Mouse (Mus musculus): Measurements from ENCODE around the gene Wfdc18. TPM values are rescaled to one million over a fixed set of nuclear protein-coding genes. Genes with fewer than 3 reads are reported as not detected.

The Wfdc18 gene
- polyA plus RNA-seq (2014; fragmentation: Illumina TruSeq; extraction: RNeasy Lipid Tissue Mini Kit (QIAGEN cat#74804); ENCODE audit: insufficient read depth, low read depth, low replicate concordance): not detected

DNA sequence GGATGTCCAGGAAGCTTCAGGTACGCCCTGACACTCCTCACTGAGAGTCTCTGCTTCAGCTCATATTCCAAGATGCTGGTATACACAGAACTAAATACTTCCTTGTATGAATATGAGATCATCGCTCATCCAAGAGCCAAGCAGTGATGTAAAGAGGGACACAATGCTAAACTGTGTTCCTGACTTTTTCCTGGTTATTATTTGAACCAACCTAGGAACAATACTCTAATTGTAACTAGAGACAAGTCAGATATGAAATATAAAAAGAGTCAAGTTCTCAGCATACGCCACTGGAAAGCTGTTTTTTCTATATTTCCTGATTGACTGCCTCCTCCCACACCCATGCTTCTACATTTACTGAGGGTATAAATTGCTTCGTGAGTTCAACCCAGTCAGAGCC is at the start of gene Wfdc18:
Gene Wfdc18, plus strand, starts transcription at position 301 of the 400 bp plus-strand sequence.

DNA sequence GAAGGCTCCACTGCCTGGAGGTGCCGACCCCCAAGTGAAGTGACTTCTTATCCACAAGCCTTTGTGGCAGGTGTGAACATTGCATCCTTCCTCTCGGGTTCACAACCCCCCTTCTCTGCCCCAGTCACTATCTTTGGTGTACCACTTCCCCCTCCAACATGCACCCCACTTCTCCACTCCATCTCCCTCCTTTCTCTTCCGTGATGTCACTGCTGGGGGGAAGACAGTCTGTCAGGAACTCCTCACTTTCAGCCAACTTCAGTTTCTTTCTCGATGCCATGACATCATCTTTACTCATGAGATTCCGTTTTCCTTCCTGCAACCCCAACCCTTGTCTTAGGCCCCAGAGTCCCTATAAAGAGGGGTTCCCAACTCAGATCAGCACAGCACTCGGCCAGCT is 46.6 kb upstream of the Wfdc18 start, which contains the start of gene Ccl4:
Gene Ccl4, plus strand, starts transcription at position 381 of the 400 bp plus-strand sequence.

DNA sequence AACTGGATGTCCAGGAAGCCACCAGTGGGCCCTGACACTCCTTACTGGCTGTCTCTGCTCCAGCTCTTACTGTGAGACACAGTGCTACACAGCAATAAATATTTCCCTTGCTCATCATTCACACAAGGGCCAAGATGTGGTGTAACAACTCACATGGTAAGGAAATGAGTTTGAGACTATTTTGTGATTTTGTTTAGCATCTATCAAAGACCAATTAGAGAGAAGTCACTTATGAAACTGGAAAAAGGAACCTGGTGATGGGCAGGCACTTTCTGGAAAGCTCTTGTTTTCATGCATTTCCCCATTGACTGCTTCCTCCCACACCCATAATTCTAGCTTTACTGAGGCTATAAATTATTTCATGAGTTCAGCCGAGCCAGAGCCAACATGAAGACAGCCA is 5.1 kb upstream of the Wfdc18 start, which contains the start of gene Wfdc17:
Gene Wfdc17, plus strand, starts transcription at position 287 of the 400 bp plus-strand sequence.

DNA sequence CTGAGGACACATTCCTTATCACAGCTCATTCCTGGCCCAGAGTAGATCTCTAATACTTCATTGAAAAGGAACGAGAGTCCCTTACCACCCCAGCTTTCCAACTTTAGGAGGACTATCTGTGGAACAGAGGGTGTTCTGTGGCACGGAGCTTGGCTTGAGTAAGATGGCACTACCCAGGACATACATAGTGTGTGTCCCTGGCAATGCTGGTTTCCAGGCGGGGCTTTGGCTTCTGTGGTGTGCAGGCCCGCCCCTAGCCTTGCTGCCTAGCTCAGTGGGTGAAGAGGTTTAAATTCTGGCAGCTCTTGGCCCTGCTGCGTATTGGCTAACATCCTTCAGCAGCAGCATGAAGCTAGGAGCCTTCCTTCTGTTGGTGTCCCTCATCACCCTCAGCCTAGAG is 37.9 kb downstream of the Wfdc18 start, which contains the start of gene Wfdc21:
Gene Wfdc21, plus strand, starts transcription at position 260 of the 400 bp plus-strand sequence.

DNA sequence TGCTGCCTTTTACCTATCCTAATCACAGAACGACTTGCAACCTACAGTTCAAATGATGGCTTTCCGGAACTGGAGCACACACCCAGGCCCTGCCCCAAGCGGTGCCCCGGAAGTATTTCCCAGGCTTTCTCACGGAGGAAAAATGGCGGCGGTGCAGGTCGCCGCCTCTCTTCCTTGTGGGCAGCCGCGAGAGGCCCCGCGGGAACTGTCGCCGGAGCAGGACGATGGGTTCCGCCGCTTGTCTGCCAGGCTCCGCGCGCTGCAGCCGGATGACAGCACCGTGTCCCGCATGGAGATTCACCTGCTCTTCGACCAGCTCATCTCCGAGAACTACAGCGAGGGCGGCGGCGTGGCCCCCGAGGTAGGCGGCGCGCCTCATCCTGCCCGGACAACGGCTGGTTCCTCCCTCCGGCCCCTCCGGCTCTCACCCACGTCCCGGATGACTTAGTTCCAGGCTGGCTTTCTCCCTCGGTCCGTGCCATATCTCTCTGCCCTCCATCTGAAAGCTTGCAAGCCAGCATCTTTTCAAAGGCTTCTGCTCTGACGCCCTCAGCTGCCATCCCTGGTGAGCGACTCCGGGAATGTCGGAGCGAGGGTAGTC is 44.9 kb downstream of the Wfdc18 start, which contains the start of gene Heatr6:
Gene Heatr6, plus strand, starts transcription at position 116 of the 601 bp plus-strand sequence.

Other genes with a start within 250 kb of the Wfdc18 start
- 7.7 TPM for gene Mmp28, start 245.9 kb upstream of the Wfdc18 start, polyA plus RNA-seq (2014; fragmentation: Illumina TruSeq; extraction: RNeasy Lipid Tissue Mini Kit (QIAGEN cat#74804); ENCODE audit: insufficient read depth, low read depth, low replicate concordance)
- gene Taf15, start 235.9 kb upstream of the Wfdc18 start, polyA plus RNA-seq (2014; fragmentation: Illumina TruSeq; extraction: RNeasy Lipid Tissue Mini Kit (QIAGEN cat#74804); ENCODE audit: insufficient read depth, low read depth, low replicate concordance): 38.2 TPM
- 0.12 TPM for gene Heatr9, start 186.8 kb upstream of the Wfdc18 start, polyA plus RNA-seq (2014; fragmentation: Illumina TruSeq; extraction: RNeasy Lipid Tissue Mini Kit (QIAGEN cat#74804); ENCODE audit: insufficient read depth, low read depth, low replicate concordance)
- gene Ccl5, start 178.5 kb upstream of the Wfdc18 start, polyA plus RNA-seq (2014; fragmentation: Illumina TruSeq; extraction: RNeasy Lipid Tissue Mini Kit (QIAGEN cat#74804); ENCODE audit: insufficient read depth, low read depth, low replicate concordance): 65.3 TPM
- gene Ccl9, start 130.4 kb upstream of the Wfdc18 start, polyA plus RNA-seq (2014; fragmentation: Illumina TruSeq; extraction: RNeasy Lipid Tissue Mini Kit (QIAGEN cat#74804); ENCODE audit: insufficient read depth, low read depth, low replicate concordance): 39.2 TPM
- gene Ccl6, start 115.9 kb upstream of the Wfdc18 start, polyA plus RNA-seq (2014; fragmentation: Illumina TruSeq; extraction: RNeasy Lipid Tissue Mini Kit (QIAGEN cat#74804); ENCODE audit: insufficient read depth, low read depth, low replicate concordance): 252 TPM
- gene Rpl9-ps1, start 63.4 kb upstream of the Wfdc18 start, polyA plus RNA-seq (2014; fragmentation: Illumina TruSeq; extraction: RNeasy Lipid Tissue Mini Kit (QIAGEN cat#74804); ENCODE audit: insufficient read depth, low read depth, low replicate concordance): not detected
- gene Ccl3, start 59.7 kb upstream of the Wfdc18 start, polyA plus RNA-seq (2014; fragmentation: Illumina TruSeq; extraction: RNeasy Lipid Tissue Mini Kit (QIAGEN cat#74804); ENCODE audit: insufficient read depth, low read depth, low replicate concordance): 1.5 TPM
- gene Ccl4, start 46.4 kb upstream of the Wfdc18 start, polyA plus RNA-seq (2014; fragmentation: Illumina TruSeq; extraction: RNeasy Lipid Tissue Mini Kit (QIAGEN cat#74804); ENCODE audit: insufficient read depth, low read depth, low replicate concordance): 2.4 TPM
- gene Wfdc17, start 5.0 kb upstream of the Wfdc18 start, polyA plus RNA-seq (2014; fragmentation: Illumina TruSeq; extraction: RNeasy Lipid Tissue Mini Kit (QIAGEN cat#74804); ENCODE audit: insufficient read depth, low read depth, low replicate concordance): 59.1 TPM
- gene Wfdc21, start 37.9 kb downstream of the Wfdc18 start, polyA plus RNA-seq (2014; fragmentation: Illumina TruSeq; extraction: RNeasy Lipid Tissue Mini Kit (QIAGEN cat#74804); ENCODE audit: insufficient read depth, low read depth, low replicate concordance): 30.3 TPM
- 3.7 TPM for gene Heatr6, start 44.7 kb downstream of the Wfdc18 start, polyA plus RNA-seq (2014; fragmentation: Illumina TruSeq; extraction: RNeasy Lipid Tissue Mini Kit (QIAGEN cat#74804); ENCODE audit: insufficient read depth, low read depth, low replicate concordance)
- 5.1 TPM for gene Hnf1b, start 141.0 kb downstream of the Wfdc18 start, polyA plus RNA-seq (2014; fragmentation: Illumina TruSeq; extraction: RNeasy Lipid Tissue Mini Kit (QIAGEN cat#74804); ENCODE audit: insufficient read depth, low read depth, low replicate concordance)
- gene Ddx52, start 233.0 kb downstream of the Wfdc18 start, polyA plus RNA-seq (2014; fragmentation: Illumina TruSeq; extraction: RNeasy Lipid Tissue Mini Kit (QIAGEN cat#74804); ENCODE audit: insufficient read depth, low read depth, low replicate concordance): 9.7 TPM